Comparison of ENCODE assay signal across 7 mouse cellular contexts in the genomic region with DNA sequence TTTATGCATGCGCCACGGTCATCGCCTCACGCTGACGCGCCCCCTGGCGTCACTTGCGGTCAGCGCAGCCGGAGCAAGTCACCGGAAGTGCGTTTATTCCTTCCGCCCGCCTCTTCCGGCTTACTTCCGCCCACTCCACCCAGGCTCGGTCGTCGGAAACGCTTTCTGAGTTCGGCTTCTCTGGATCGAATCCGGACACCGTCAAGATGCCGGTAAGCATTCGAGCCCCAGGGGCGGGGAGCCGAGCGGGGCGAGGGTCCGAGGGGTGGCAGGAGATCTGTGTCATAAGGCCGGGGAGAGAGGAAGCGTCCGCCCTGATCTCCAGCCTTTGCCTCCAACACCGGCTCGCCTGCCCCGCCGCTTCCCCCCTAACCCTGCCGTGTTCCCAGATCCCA. TPM values are rescaled to one million over a fixed set of nuclear protein-coding genes. Genes with fewer than 3 reads are reported as not detected.
DNase-seq lines count a peak whose midpoint lies in the region; ATAC-seq lines count a peak whose summit lies in the region.

Gene Arpc3, plus strand, starts transcription at position 93 of the 395 bp plus-strand sequence.

- ATAC-seq in embryonic facial prominence, embryonic 11.5 days (replicated peaks; ENCODE audit: insufficient number of reproducible peaks, low FRiP score, low TSS enrichment, low read depth), result peak; percentile 87
- peak; percentile 88 for ATAC-seq in granulocyte monocyte progenitor cell, adult 5-6 weeks (replicated peaks; ENCODE audit: poor library complexity, severe bottlenecking)
- peak; percentile 91 for ATAC-seq in midbrain, embryonic 13.5 days

- under 1% methylated on average over 39 of the region's 39 CpGs for WGBS in embryonic facial prominence, embryonic 11.5 days
- under 1% methylated on average over 39 of the region's 39 CpGs for WGBS in limb, embryonic 10.5 days
- under 1% methylated on average over 39 of the region's 39 CpGs for WGBS in midbrain, embryonic 13.5 days

- peak within 1 kb of the TSS; percentile 82 for H3K4me3 ChIP-seq in embryonic facial prominence, embryonic 11.5 days (ENCODE audit: low read depth, low read length)
- peak within 1 kb of the TSS; percentile 81 for H3K4me3 ChIP-seq in limb, embryonic 10.5 days
- peak within 1 kb of the TSS; percentile 82 for H3K4me3 ChIP-seq in midbrain, embryonic 13.5 days (replicated peaks)

- no peaks in the 10 kb centered on the region for H3K9me3 ChIP-seq in embryonic facial prominence, embryonic 11.5 days (replicated peaks; ENCODE audit: control insufficient read depth, low read length)
- no peaks in the 10 kb centered on the region for H3K9me3 ChIP-seq in limb, embryonic 10.5 days (replicated peaks)
- no peaks in the 10 kb centered on the region for H3K9me3 ChIP-seq in midbrain, embryonic 13.5 days

- H3K27me3 ChIP-seq in embryonic facial prominence, embryonic 11.5 days (ENCODE audit: control insufficient read depth, insufficient read depth, low read length), result no peaks in the 10 kb centered on the region
- H3K27me3 ChIP-seq in limb, embryonic 10.5 days (ENCODE audit: low read depth, poor library complexity, severe bottlenecking), result no peaks in the 10 kb centered on the region
- H3K27me3 ChIP-seq in midbrain, embryonic 13.5 days, result no peaks in the 10 kb centered on the region

- DNase-seq in adrenal gland, postnatal 14 days, result peak; percentile 94
- peak; percentile 92 for DNase-seq in embryonic facial prominence, embryonic 11.5 days (ENCODE audit: low spot score)
- DNase-seq in kidney, adult 11 months, result peak; percentile 84
- peak; percentile 96 for DNase-seq in limb, embryonic 10.5 days (ENCODE audit: low spot score)
- peak; percentile 91 for DNase-seq in spleen, adult 12 weeks (ENCODE audit: low spot score)

- H3K4me2 ChIP-seq in embryonic facial prominence, embryonic 11.5 days (ENCODE audit: low read depth, low read length), result peak within 1 kb of the TSS; percentile 82
- peak within 1 kb of the TSS; percentile 70 for H3K4me2 ChIP-seq in midbrain, embryonic 13.5 days (replicated peaks)

- peaks cover 3% of the 10 kb centered on the region; the same call in 1 of the 2 replicates for H3K4me1 ChIP-seq in embryonic facial prominence, embryonic 11.5 days (ENCODE audit: control insufficient read depth, insufficient read depth, low read length)
- peaks cover 9% of the 10 kb centered on the region for H3K4me1 ChIP-seq in limb, embryonic 10.5 days
- H3K4me1 ChIP-seq in midbrain, embryonic 13.5 days (replicated peaks), result peaks cover 14% of the 10 kb centered on the region

- H3K9ac ChIP-seq in embryonic facial prominence, embryonic 11.5 days (replicated peaks; ENCODE audit: low read length), result peak within 1 kb of the TSS; percentile 77
- peak within 1 kb of the TSS; percentile 86 for H3K9ac ChIP-seq in midbrain, embryonic 13.5 days (replicated peaks)

- no peak within 1 kb of the TSS for H3K27ac ChIP-seq in embryonic facial prominence, embryonic 11.5 days (replicated peaks; ENCODE audit: low read depth, low read length)
- peak within 1 kb of the TSS; percentile 86 for H3K27ac ChIP-seq in limb, embryonic 10.5 days
- H3K27ac ChIP-seq in midbrain, embryonic 13.5 days, result peak within 1 kb of the TSS; percentile 40; the same call in 1 of the 2 replicates

- peaks cover 2% of the 10 kb centered on the region for H3K36me3 ChIP-seq in embryonic facial prominence, embryonic 11.5 days (replicated peaks; ENCODE audit: control insufficient read depth, insufficient read depth, low read depth, low read length)
- H3K36me3 ChIP-seq in limb, embryonic 10.5 days, result peaks cover 13% of the 10 kb centered on the region
- H3K36me3 ChIP-seq in midbrain, embryonic 13.5 days, result peaks cover 8% of the 10 kb centered on the region

RNA-seq across cellular contexts. Expression of gene Arpc3, which starts in this region (rescaled TPM):
- 240 and 253 TPM in 2 replicates for total RNA-seq in adrenal gland, postnatal 14 days (2021)
- 54.1 and 62.3 TPM in 2 replicates for polyA plus RNA-seq in embryonic facial prominence, embryonic 11.5 days (2014; fragmentation: Nextera tagmentation; extraction: Ambion mirVana)
- 271 and 276 TPM in 2 replicates for total RNA-seq in granulocyte monocyte progenitor cell, adult 5-6 weeks (2014; fragmentation: Nextera tagmentation)
- total RNA-seq in granulocyte monocyte progenitor cell, adult 5-6 weeks (2017), result 988 and 1,056 TPM in 2 replicates
- 80.5 and 86.6 TPM in 2 replicates for polyA plus RNA-seq in limb, embryonic 10.5 days (2016; fragmentation: Nextera tagmentation; extraction: Ambion mirVana)
- polyA plus RNA-seq in midbrain, embryonic 13.5 days (2015; fragmentation: Nextera tagmentation; extraction: Ambion mirVana), result 140 and 173 TPM in 2 replicates
